Mouse (Mus musculus): ENCODE results near the gene Bmp3.

Gene Bmp3

DNA sequence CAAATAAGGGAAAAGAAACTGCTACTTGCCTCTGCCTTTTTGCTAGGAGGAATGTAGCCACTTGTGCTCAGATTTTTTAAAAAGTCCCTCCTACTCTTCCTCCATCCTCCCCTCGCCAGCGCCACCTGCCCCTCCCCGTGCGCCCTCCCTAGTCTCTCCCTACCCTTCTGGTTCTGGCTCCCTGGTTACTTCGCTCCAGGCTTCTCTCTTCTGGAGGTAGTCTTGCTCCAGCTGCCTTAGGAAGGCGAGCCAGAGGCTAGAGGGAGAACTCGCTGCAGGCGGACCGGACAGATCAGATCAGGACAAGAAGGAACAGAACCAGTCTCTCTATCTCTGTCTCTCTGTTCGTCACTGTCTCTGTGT is at the start of gene Bmp3:
Gene Bmp3 (plus strand): TSS at position 152 of the 363 bp plus-strand sequence.
- DNase-seq: no peak

DNA sequence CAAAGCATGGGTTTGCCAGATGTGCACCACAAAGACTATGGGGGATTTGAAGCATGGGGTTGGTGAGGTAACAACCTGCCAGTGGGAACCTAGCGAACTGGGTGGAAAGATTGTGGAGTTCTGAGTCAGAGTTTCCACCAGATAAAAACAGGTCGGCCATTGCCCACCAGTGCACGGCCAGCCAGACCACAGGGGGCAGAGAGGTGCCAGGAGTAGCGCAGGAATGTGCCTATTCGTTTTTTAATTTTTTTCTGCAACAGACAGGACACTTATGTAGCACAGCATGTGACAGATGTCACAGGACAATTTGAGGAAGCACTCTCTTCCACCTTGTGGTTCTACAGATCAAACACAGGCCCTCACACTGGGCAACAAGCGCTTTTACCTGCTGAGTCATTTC is 49.5 kb upstream of the Bmp3 start:
- DNase-seq: no peak

DNA sequence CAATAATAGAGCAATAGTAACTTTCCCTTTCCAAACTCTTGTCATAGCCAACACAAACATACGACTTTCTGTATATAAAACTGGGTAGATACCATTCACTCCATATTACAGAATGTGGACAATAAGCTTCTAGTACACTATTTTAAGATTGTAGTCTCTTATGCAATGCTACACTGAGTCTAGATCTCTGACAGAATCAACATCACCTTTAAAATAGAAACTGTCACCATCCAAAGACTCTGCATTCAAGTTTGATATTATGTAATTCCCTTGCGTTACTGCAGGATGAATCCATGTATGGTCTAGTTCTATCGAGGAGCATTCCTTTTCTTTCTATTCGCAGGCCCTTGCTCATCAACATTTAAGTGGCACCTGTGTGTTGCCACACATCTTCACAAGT is 47.7 kb upstream of the Bmp3 start:
- no peak for DNase-seq

DNA sequence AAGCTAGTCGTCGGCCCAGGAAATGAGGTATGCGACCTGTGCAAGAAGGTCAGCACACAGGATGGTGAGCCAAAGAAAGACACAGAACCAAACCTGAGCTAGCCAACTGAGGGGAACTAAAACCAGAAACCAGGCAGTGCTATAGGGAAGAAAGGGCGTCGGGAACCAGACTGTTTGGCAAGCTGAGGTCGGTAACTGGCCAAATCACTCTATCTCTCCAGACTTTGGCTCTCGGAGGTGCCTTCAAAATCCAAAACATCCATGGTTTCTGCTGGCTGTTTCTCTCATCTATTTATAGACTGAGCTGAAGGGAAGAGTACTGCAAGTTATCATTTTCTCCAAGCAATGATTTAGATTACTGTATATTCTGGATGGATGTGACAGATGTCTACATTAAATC is 47.2 kb upstream of the Bmp3 start:
- no peak for DNase-seq

DNA sequence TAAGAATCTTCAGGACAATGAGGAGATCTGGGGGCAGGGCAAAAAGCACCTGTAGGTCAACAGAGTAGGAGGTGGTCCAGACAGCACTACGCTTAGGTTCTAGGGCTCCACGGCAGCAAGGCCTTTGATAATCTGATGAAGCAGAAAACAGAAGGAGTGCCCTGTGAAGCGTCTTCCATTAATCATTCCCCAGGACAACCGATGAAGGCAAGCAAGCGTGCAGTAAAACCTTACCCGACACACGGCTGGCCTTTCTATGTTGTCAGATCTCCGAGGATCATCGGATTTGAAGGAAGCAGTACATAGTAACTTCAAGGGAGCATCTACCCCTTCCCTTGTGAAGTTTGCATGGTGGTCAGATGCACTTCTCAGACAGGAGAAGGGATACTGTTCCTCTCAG is 46.3 kb upstream of the Bmp3 start:
- no peak for DNase-seq

DNA sequence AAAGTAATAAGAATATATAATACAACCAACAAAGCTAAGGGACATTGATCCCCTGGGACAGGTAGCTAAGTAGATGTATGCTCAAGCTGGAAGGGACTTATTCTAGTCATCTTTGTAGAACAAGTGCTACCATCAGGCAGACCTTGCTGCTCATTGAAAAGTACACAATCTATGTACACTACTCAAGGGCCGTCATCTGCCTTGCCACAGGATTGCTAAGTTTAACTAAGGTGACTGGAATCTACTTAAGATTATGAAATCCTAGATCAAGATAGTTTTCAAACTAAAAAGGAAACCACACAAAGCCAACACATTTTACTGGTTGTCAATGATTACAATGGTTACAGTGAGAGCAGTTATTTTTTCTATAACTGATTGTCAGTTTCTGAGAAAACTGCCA is 41.8 kb upstream of the Bmp3 start:
- no peak for DNase-seq

DNA sequence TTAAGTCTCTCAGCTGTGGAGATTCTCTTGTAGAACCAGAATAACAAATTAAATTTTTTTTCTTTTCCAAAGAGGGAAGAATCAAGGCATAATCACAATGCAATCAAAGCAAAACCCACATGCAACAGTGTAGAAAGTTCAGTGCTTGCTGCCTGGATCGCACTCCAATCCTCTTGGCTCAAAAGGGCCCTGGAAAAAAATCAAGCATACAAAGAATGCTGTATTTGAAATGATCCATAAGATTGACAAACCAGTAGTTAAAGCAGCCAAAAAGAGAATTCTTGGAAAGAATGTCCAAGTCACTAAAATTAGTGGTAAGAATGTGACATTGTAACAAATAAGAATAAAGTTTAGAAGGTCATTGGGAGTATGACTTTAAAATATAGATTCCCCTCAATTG is 38.9 kb upstream of the Bmp3 start:
- DNase-seq: no peak

DNA sequence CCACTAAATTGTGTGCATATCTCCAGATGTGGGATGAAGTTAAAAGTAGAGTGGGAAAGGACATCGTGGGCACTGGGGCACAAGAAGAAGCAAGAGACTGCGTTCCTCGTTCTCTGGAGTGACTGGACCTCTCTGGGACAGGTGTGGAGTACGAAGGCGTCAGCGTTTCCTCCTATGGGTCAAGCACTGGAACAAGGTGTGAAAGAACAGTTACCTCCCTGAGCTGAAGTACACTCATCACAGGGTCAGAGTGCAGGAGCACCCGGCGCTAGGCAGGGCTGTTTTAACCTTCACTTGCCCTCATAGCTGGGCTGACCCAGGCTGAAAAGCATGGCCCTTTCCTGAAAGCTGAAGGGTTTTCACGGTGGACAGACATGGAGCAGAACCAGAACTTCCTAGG is 20.5 kb upstream of the Bmp3 start:
- no peak for DNase-seq

DNA sequence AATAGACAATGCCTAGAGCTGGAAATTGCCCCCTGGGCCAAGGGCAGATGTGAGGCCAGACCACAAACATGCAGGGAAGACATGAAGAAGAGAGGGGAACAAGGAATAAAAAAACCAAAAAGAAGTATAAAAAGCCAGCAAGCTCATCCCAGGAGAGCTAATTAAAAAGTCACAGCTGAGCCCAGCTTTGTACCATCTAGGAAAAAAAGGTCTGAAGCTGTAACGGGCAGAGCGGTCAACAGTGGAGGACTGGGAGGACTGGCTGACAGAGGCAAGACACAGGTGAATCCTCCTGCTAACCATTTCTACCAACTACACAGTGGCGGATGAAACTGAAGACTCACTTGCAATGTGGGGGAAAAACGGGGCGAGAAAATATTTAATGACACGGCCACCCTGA is 19.9 kb upstream of the Bmp3 start:
- no peak for DNase-seq

DNA sequence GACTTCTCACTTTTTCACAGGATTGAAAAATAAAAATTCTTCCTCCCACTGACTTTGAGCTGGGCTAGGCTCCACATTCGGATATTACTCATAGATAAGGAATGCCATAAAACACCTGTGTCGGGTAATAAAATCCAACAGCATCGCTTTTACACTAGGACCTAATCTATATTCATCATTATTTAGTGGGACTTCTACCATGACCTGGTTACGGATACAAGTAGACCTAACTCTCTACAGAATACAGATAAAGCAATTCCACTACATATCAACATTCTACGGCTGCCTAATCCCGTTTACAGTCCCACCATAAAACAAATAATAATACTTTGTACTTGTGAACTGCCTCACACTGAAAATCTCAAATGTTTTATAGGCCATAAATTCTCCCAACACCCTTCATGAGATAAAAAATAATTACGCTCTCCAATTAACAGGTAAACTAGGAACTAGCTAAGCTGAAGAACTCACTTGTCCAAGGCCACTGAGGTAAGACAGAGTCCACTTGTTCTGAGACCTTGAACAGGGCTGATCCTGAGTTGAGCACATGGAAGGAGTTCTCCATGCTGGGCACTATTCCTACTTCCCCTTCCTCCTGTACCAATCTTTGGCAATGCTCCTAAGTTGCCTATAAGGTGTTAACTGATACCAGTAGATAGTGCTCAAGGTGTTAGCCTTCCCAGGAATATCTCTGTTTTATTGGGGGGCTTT is 11.5 kb upstream of the Bmp3 start:
- DNase-seq: no peak

DNA sequence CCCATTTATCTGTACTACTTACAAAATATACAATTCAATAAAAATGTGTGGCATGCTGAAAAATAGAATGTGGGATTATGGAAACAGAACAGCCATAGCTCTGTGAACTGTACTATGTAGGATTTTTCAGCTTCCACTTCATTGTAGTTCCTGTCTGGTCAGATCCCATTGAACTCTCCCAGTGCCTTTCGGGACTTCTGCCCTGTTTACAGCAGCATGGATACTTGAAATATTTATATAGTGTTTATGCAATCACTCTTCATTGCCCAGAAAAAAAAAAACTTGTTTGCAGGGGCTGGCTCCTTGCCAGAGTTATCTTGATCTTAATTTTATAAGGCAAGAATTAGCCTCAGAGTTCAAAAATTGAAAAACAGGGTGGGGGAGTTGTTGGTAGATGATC is 9.6 kb upstream of the Bmp3 start:
- DNase-seq: no peak

DNA sequence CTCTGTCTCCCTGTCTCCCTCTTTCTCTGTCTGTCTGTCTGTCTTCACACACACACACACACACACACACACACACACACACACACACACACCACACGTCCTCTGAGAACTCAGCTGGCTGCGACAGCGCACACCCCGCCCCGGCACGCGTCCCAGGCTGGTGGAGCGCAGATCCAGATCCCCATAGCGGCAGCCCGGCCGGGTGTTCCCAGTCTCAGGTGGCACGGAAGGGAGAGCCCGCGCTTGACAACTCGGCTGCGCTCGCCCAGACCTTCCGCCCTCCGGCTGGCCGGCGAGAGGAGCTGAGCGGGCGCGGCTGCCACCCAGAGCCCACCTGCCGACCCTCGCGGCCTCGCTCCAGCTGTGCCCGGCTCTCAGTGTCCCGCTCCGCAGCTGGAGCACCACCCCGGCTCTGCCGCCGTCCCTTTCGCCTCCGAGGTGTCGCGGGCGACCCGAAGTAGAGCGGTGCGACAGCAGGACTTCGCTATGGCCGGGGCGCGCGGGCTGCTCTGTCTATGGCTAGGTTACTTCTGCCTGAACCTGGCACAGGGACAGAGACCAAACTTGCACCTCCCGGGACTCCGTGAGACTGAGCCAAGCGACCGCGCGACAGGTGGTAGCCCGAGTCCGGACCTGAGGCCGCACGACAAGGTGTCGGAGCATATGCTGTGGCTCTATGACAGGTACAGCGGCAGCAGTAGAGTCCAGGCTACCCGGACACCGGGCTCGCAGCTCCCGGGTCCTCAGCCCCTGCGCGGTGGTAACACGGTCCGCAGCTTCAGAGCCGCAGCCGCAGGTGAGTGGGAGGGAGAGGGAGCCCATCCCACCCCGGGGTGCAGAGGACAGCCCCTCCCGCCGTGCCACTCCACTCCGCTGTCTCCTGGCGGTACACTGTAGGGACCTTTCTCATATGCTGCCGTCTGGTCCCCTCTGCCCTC is 681 bp downstream of the Bmp3 start:
- DNase-seq: no peak

DNA sequence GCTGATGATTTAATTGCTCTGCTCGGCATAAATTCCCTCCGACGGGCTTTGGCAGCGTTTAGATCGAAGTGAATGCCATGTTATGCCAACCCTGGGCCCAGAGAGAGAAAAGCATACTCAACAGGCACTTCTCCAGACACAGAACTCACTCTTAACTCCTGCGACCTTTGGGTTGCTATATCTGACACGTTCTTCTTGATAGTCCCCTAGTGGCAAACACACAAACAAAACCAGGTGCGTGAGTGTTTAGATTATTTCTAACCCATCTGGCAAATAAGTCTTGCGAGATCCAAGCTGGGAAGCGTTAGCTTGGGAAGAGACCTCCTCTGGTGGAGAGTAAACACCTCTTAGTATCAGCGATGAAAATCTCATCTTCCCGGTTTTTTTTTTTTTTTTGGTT is 1.5 kb downstream of the Bmp3 start:
- no peak for DNase-seq

DNA sequence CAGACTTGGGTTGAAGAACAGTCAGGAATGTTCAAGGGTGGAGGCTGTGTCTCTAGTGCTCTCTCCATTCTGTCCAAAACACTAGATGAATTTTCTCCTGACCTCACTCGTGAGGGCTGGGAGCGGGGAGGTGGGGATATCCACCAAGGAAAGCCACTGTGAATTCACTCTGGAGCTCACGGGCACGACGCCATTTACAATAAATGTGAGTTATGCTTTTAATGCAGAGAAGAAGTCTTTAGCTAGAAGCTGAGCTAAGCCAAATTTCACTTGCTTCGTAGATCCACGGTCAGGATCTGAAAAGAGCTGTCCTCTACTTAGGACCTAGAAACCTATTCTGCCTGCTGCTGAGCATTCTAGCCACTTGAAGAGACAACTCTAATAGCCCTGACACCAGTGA is 2.1 kb downstream of the Bmp3 start:
- no peak for DNase-seq

DNA sequence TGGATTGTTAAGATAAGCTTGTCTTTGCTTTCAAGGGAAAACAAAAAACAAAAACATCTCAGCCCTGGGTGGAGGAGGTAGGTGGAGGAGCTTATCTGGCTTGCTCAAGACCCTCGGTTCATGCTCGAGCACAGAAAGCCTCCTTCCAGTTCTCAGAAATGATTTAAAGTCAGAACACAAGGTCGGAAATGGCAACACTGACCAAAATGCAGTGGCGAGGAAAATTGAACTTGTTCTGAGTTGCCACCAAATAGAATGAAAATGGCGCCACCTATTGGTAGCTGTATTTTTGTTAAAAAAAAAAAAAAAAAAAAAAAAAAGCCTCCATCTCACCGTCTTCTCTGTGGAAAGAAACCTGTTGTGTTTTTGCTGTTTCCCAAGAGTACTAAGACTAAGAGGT is 9.7 kb downstream of the Bmp3 start:
- DNase-seq: no peak

DNA sequence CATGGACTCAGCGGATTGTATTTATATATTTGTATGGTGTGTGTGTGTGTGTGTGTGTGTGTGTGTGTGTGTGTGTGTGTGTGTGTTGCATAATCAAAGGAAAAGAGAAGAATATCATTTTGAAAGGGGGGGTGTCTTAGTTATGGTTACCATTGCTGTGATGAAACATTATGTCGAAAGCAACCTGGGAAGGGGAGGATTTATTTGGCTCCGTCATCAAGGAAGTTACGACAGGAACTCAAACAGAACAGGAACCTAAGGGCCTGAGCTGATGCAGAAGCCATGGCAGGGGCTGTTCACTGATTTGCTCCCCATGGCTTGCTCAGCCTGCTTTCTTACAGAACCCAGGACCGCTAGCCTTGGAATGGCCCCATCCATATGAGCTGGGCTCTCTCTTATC is 10.9 kb downstream of the Bmp3 start:
- no peak for DNase-seq

DNA sequence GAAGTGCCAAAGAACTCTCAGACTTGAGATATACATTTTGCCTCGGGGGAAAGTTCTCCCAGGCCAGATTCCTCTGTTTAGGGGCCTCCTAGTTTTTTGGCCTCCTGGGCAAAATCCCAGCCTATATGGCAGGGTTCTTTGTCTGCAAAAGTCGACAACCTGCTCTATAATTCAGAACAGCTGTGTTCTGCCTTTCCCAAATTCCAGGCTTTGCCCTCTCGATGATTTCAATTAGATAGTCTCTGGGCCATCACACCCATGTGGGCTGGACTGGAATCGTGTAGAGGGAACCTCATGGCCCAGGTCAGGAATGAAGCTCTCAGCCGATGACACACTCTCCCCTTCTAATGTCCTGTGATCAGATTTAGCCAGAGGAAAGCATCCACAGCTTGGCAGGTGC is 21.8 kb downstream of the Bmp3 start:
- no peak for DNase-seq

DNA sequence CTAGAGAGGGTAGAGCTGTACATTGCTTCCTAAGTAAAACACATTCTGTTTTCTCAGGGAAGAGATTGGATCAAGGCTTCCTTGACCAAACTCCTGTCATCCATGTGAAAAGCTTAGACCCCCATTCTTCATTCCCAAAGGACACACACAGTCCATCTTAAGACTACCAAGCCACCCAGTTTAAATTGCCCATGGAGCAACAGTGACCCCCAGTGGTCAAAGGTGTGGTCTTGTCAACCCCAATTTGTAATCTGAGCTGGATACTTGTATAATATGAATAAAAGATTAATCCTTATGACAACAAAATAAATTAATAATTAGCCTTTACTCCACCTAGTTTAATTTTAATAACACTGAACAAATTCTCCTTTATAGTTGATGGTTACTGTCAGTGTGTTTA is 24.7 kb downstream of the Bmp3 start:
- DNase-seq: no peak

DNA sequence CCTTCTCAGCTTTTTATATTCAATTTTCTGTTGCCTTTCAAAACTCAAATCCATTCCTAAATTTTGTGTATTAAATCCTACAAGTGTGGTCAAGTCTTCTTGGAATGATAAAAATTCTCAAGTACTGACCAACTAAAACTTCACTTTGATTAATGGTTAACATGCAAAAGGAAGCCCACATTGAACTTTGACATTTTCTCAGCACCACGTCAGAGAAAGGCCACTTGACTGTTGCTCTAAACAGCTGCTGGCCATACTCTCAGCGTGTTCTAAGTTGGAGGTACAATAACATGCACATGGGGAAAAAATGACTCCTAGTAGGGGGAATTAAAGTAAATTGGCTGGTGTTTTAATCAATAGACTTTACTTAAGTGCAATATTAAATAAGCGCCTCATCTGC is 27.9 kb downstream of the Bmp3 start:
- no peak for DNase-seq

DNA sequence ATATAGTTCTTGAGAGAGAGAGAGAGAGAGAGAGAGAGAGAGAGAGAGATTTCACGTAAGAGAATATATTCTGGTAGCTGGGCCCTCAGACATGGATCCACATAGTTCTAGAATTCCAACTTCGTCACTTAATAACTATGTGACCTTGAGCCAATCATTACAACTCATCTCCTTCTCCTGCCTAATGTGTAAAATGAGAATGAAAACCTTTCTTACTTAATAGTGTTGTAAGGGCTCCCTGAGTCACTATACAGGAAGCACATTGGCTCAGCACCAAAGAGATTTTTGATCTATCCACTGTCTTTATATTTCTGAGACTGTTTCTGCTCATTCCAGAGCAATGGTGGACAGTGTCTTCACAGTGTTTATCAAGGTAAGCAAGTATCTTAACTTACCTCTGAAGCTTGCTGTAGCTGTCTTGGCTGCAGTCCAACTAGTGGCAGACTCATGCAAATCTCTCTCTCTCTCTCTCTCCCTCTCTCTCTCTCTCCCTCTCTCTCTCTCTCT is 36.4 kb downstream of the Bmp3 start:
- no peak for DNase-seq

DNA sequence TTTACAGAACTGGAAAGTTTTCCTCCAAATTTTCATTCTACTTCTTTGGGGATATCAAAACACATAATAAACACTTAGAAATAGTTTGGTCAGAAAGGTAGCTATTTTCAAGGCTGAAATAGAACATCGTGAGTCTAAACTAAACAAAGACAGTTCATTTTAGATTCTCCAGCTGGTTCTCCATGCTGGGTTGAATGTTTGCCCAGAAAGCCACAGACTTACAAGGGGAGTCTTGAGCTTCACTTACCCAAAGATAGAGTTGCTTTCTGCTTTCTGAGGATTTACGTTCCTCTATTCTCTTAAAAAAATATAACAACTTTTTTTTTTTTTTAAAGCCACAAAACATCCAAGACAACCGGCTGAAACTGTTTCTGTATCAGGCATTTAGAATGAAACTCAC is 40.1 kb downstream of the Bmp3 start:
- DNase-seq: no peak

DNA sequence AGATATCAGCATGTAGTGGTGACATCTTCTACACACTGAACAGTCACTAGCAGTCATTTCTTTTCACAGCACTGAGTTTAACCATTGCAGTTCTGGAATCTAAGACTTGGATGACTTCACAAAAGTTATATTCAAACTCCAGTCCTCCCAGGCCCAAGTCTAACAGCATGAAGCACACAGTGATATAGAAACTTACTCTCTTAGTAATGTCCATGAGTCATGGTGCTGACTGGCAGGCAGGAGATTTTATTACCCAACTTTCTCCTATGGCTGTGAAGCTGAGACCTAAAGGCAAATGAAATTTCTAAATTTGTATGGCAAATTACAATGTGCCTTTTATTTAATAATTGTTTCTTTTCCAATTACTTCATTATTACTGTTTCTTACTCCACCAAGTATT is 43.7 kb downstream of the Bmp3 start:
- no peak for DNase-seq

DNA sequence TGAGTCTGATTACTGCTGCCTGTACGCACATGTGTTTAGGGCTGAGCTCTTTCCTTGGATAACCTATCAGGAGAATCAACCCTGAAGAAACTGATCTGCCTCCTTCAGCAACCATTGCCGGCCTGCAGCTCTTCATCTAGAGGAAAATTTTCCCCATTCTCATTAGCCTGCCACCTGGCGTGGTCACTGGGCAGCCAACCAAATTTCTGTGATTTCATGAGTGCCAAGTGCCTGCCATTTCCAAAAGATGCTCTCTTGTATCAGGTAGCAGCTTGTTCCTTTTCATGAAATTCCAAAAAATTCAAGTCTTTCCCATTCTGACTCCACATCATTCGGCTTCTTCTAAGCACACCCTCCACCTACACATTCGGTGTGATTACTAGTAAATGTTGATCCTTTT is 46.7 kb downstream of the Bmp3 start:
- DNase-seq: no peak

DNA sequence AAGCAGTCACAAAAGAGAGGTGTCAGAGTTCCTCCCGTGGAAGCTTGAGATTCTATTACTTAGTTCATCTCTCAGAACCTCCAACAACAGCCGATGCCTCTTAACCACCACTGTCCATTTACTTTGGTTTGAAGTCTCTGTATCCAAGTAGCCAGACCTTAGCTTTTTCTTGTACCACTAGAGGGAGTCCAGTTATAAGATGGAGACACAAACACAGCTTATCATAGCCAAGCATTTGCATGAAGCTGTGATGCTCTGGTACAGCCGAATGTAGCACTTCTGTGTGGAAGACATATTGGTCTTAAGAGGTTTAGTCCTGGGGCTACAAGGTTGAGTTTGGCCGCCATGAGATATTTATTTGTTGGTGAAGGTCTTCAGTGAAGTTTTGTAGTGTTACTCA is 48.1 kb downstream of the Bmp3 start:
- DNase-seq: no peak

DNA sequence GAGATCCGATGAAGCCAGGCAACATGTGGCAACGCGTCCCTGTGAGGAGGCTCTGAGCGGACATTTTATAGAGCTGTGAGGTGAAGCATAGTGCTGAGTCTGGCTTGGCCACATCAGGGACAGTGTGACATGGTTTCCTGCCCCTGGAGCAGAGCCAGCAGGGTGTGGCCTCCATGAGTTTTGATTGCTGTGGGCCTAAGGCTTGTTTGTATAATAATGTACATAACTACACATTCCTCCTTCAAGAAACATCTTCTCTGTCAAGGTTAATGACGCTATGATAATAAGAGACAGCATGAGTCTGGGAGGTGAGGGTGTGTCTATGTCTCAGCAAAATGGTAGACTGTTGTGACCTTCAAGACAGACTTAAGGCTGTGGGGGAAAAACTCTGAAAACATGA is 64.5 kb downstream of the Bmp3 start:
- no peak for DNase-seq

Data from thymus, postnatal 14 days (tissue).